Mouse (Mus musculus): ENCODE measurements around the gene Gtf3c1. TPM values are rescaled to one million over a fixed set of nuclear protein-coding genes. Genes with fewer than 3 reads are reported as not detected.

Gene Gtf3c1
- 38.9 and 46.4 TPM in 2 replicates for total RNA-seq (2023)

GRCm38 (mm10) chr7:125707593-125708022 is at the start of gene Gtf3c1, which contains the start of gene D430042O09Rik:
TSS of gene Gtf3c1 (minus strand) at chr7:125707780.
TSS of gene D430042O09Rik (plus strand) at chr7:125707888.

DNA sequence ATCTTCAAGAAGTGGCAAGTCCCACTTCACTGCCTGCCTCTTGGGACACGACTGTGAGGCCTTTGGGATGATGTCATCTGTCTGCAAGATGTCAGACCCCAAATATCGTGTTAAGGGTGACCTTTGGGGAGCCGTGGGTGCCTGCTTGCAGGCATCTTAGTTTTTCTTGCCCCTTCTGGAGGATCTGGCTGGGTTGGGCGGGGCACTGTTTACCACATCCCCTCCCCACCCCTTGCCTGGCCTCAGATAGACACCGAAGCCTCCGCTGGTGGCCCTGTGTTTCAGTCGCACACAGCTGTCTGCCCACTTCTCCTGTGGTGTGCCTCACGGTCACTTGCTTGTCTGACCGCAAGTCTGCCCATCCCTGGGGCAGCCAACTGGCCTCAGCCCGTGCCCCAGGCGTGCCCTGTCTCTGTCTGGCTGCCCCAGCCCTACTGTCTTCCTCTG is 104.4 kb downstream of the Gtf3c1 start, which contains the start of gene Il21r:
Gene Il21r, plus strand, starts transcription at position 245 of the 447 bp plus-strand sequence.

Other genes starting within 250 kb of the Gtf3c1 start
- gene Nsmce1, start 216.2 kb downstream of the Gtf3c1 start, total RNA-seq (2023) = 13.8 and 16.2 TPM in 2 replicates
- gene Il4ra, start 155.7 kb downstream of the Gtf3c1 start, total RNA-seq (2023) = 51.5 and 57.2 TPM in 2 replicates
- gene Il21r, start 104.4 kb downstream of the Gtf3c1 start, total RNA-seq (2023) = 2.0 and 3.5 TPM in 2 replicates
- 19.8 and 21.3 TPM in 2 replicates for gene D430042O09Rik, start 108 bp upstream of the Gtf3c1 start, total RNA-seq (2023)

All from neutrophil, adult 65 days (primary cell).